Mouse (Mus musculus) cerebellum, adult 8-10 months (tissue): Measurements from ENCODE around the gene Fam166a.
A peak's percentile ranks its signal among the peaks of the same experiment; 100 is the strongest.

Experiments used
- DNase-seq: peaks from one replicate; pipeline ENCODE4 v3.0.0; 2022

The Fam166a gene

GRCm38 (mm10) chr2:25185625-25186574, 32.6 kb upstream of the Fam166a start:
- no peak for DNase-seq

GRCm38 (mm10) chr2:25186575-25186930, 32.0 kb upstream of the Fam166a start:
- no peak for DNase-seq

GRCm38 (mm10) chr2:25187841-25188240, 30.7 kb upstream of the Fam166a start:
- no peak for DNase-seq

GRCm38 (mm10) chr2:25193330-25193770, 25.2 kb upstream of the Fam166a start:
- DNase-seq, result peak; percentile 84

GRCm38 (mm10) chr2:25194006-25194405, 24.5 kb upstream of the Fam166a start:
- DNase-seq, result no peak

GRCm38 (mm10) chr2:25194486-25195171, 23.9 kb upstream of the Fam166a start:
- no peak for DNase-seq

- DNase-seq, result no peak
These were observed 23.1 kb upstream of the Fam166a start for GRCm38 (mm10) chr2:25195211-25196156.

GRCm38 (mm10) chr2:25196172-25196954, 22.2 kb upstream of the Fam166a start, which contains the start of gene Tor4a:
Gene Tor4a (minus strand): TSS chr2:25196886.
- no peak for DNase-seq

- DNase-seq, result no peak
These were observed 21.4 kb upstream of the Fam166a start for GRCm38 (mm10) chr2:25197191-25197590.

- DNase-seq, result no peak
These were observed 20.6 kb upstream of the Fam166a start for GRCm38 (mm10) chr2:25197946-25198345.

- no peak for DNase-seq
These were observed 17.9 kb upstream of the Fam166a start for GRCm38 (mm10) chr2:25200631-25201030.

GRCm38 (mm10) chr2:25203631-25204214, 14.8 kb upstream of the Fam166a start:
- DNase-seq, result no peak

GRCm38 (mm10) chr2:25207593-25207992, 11.0 kb upstream of the Fam166a start:
- no peak for DNase-seq

GRCm38 (mm10) chr2:25210686-25211085, 7.9 kb upstream of the Fam166a start:
- DNase-seq, result no peak

GRCm38 (mm10) chr2:25211121-25211670, 7.3 kb upstream of the Fam166a start, which contains the start of gene Nelfb:
Gene Nelfb (minus strand): TSS chr2:25211489.
- peak; percentile 87 for DNase-seq

- no peak for DNase-seq
These were observed 5.2 kb upstream of the Fam166a start for GRCm38 (mm10) chr2:25213266-25213865.

- DNase-seq, result no peak
These were observed 4.1 kb upstream of the Fam166a start, which contains the start of gene Stpg3 for GRCm38 (mm10) chr2:25214444-25214843. Gene Stpg3 (minus strand): TSS chr2:25214637.

GRCm38 (mm10) chr2:25217666-25218065, 879 bp upstream of the Fam166a start:
- no peak for DNase-seq

GRCm38 (mm10) chr2:25221331-25221772, 2.8 kb downstream of the Fam166a start:
- DNase-seq, result no peak
